Mouse (Mus musculus) left cerebral cortex, adult 18-20 months (tissue): ENCODE data around the gene Commd1. TPM values are rescaled to one million over a fixed set of nuclear protein-coding genes. Genes with fewer than 3 reads are reported as not detected.

ENCODE experiments used
- total RNA-seq, 2 experiments: library from RNA; stranded (reverse); gene quantifications; 2 replicates each; pipeline ENCODE4 v1.2.3; 2021

Gene Commd1
- total RNA-seq, 2 experiments from 2014 or later = 46.4 to 47.6 TPM

Other genes starting within 250 kb of the Commd1 start
- 10 to 100 TPM; 13.5 to 19.3 TPM for gene B3gnt2, start 121.4 kb downstream of the Commd1 start, total RNA-seq
- gene Zrsr1, start 10.4 kb downstream of the Commd1 start, total RNA-seq = 10 to 100 TPM; 70.9 to 72.5 TPM
- gene Gm28048, start 292 bp downstream of the Commd1 start, total RNA-seq = 10 to 100 TPM; 10.1 to 11.3 TPM
- gene Cct4, start 8.1 kb upstream of the Commd1 start, total RNA-seq = 100 to 1,000 TPM; 111 to 117 TPM
- gene Fam161a, start 25.1 kb upstream of the Commd1 start, total RNA-seq = 1 to 10 TPM; 3.2 to 5.2 TPM